Mouse (Mus musculus) liver, embryonic 14.5 days (tissue): ENCODE data around the gene Ddx6.

Experiments
- CTCF ChIP-seq: IDR thresholded peaks from 2 replicates; pipeline ENCODE4 v1.5.1; 2016; ENCODE audit warnings: antibody characterized with exemption, low read depth, control low read depth
- EP300 ChIP-seq: IDR thresholded peaks from 2 replicates; pipeline ENCODE4 v1.6.1; 2016; ENCODE audit warnings: antibody characterized with exemption, low read depth

- no peak for TF ChIP-seq EP300
- no peak for TF ChIP-seq CTCF
Observed at GRCm38 (mm10) chr9:44643103-44643502, 38.4 kb downstream of the Ddx6 start.
